Mouse (Mus musculus): ENCODE measurements around the gene Tmem121b.
A peak's percentile ranks its signal among the peaks of the same experiment; 100 is the strongest.

Gene Tmem121b

GRCm38 (mm10) chr6:120493374-120494181 is at the start of gene Tmem121b:
Gene Tmem121b, minus strand, starts transcription at chr6:120493807.
- DNase-seq (ENCODE audit: extremely low read depth, insufficient read length, low spot score) = no peak

- no peak for DNase-seq (ENCODE audit: extremely low read depth, insufficient read length, low spot score)
Observed at GRCm38 (mm10) chr6:120542061-120542460, 48.5 kb upstream of the Tmem121b start.

DNA sequence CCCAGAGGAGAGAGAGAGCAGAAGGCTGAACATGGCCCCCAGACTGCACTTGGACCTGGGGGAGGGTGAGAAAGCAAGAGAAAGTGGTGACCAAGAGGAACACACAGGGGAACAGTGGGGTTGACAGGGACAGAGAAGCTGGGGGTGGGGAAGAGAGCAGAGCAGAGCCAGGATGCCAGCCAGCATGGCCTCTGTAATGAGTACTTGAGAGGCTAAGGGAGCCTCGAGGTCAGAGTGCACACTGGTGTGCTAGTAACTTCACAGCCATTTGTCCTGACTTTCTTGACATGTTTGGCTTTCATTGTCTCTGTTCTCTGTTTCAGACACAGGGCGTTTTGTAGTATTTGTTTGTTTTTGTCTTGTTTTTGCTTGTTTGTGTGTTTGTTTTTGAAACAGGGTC is 47.8 kb upstream of the Tmem121b start:
- no peak for DNase-seq (ENCODE audit: extremely low read depth, insufficient read length, low spot score)

DNA sequence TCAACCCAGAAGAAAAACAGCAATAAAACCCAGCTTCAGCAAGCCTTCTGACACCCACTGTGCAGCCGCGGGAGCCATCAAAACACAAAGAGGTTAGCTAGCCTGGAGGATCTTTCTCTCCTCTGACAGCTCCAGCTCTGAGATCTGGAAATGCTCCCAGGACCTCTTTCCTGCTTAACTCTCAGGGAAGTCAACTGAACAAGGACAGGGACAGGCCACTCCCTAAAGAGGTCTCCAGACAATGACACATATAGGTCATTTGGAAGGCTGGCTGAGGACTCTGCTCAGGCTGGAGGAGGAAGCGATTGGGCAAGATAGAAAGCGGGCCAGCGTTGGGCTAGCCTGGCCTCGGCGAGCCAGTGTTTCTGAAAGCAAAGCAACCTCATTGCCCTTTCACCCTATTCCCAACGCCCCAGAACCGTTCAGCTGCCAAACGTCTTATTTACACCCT is 46.2 kb upstream of the Tmem121b start:
- no peak for DNase-seq (ENCODE audit: extremely low read depth, insufficient read length, low spot score)

DNA sequence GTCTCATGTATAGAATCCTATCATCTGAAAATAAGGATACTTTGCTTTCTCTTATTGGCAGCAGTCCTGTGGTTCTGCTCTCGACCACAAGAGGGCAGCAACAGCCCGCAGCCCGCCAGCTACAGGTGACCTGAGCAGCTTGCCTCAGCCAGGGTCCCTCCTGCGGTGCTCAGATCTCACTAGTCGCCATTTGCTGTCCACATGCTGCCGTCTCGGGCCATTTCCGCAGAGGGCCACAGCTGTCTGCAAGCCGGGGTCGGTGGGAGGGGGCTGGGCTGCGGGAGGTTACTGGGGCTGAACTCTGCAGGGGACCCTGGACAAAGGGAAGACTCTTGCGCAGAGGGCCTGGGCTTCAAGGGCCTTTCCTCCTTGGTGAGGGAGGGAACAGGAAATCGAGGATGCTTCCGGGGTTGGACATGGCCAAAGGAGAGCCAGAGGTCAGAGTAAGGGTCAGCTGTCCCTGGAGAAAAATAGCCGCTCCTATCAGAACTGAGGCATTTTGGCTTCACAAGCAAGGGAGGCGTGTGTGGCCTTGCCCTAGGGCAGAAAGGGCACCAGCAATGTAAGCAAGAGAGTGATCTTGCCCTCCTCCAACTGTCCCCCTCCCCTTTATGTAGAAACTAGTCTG is 45.6 kb upstream of the Tmem121b start:
- peak; percentile 63 for DNase-seq (ENCODE audit: extremely low read depth, insufficient read length, low spot score)

DNA sequence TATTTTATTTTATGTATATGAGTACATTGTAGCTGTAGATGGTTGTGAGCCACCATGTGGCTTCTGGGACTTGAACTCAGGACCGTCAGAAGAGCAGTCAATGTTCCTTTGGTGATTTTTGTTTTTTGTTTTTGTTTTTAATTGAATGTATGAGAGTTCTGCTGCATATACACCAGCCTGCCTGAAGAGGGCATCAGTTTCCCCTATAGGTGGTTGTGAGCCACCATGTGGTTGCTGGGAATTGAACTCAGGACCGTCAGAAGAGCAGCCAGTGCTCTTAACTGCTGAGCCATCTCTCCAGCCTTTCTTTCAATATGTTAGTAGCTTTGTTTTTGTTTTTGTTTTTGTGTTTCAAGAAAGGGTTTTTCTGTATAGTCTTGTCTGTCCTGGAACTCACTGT is 42.7 kb upstream of the Tmem121b start:
- no peak for DNase-seq (ENCODE audit: extremely low read depth, insufficient read length, low spot score)

DNA sequence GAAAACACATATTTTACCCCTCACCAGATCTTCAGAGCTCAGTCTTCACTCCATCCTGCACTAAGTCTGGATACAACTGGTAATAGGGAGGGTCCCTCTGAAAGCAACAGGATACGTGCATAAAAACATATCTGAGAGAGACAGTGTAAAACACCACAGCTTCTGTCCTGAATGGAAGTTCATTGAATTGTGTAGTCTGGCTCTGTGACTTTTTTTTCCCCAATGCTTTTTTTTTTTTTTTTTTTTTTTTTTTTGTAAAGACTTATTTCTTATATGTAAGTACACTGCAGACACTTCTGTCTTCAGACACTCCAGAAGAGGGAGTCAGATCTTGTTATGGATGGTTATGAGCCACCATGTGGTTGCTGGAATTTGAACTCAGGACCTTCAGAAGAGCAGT is 39.0 kb upstream of the Tmem121b start:
- DNase-seq (ENCODE audit: extremely low read depth, insufficient read length, low spot score) = no peak

DNA sequence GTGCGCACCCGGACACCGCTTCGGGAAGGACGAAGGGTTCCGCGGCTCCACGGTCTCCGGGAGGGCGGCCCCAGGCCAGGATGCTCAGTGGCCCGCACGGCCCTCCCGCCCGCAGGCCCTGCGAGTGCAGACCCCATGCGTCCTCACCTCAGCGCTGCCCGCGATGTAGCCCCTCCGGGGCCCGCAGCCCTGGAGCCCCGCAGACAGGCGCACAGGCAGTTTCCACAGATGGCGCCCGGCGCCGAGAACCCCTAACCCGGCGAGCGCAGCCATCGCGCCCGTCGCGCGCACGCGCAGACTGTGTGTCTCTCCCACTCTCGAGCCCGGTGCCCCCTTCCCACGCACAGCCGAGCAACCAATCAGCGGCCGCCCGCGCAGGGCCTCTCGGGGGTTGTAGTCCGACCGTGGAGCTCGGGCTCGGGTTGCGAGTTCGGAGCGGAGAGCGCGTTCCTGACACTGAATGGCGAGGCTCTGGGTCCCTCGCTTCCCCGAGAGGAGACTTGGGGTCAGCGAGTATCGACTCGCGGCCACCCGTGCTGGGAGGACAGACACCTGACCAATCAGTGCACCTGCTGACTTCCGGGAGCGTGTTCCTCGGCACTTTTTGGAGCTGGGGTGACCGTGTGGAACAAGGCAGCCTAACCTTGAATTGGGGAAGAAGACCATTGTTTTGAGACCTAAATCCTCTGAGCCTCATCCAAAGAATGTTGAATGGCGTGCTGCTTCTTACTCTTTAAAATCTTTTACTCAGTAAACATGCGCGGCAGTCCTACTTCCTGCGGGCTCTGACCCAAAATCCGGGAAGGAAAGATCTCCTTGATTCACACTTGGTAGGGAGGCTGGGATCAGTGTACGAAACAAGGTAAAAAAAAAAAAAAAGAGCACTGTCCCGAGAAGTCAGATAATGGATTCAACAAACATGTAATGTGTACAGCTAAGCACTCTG is 37.7 kb upstream of the Tmem121b start, which contains the start of gene Hdhd5:
Gene Hdhd5, minus strand, starts transcription at position 300 of the 946 bp plus-strand sequence.
- peak; percentile 89 for DNase-seq (ENCODE audit: extremely low read depth, insufficient read length, low spot score)

DNA sequence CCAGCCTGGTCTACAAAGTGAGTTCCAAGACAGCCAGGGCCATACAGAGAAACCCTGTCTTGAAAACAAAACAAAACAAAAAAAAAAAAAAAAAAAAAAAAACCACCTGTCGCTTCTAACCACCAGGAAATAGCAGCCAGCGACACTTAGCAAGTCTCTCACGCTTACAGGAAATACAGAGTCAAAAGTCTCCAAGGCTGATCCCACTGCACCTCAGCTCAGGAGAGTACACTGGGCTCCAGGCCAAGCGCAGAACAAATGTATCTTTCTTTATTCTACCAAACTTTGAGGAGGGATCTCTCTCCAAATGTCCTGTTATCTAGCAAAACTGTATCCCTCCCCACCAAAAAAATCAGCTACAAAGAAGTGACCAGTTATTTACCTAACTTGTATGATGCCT is 35.5 kb upstream of the Tmem121b start:
- no peak for DNase-seq (ENCODE audit: extremely low read depth, insufficient read length, low spot score)

DNA sequence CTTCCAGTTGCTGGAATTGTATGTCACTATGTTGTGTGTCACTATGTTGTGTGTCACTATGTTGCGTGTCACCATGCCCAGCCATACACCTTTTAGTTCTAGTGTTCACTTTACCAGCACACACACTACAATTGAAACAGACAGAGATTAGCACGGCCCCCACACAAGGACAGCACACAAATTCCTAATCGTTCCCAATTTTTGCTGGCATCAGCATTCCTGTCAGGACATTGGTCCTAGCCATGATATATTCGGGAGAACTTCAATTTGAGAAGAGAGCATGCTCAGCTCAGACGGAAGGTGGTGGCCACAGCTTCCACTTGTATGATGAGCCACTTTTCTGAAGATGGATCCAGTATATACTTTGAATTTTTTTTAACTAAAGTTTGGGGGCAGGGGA is 31.2 kb upstream of the Tmem121b start:
- no peak for DNase-seq (ENCODE audit: extremely low read depth, insufficient read length, low spot score)

DNA sequence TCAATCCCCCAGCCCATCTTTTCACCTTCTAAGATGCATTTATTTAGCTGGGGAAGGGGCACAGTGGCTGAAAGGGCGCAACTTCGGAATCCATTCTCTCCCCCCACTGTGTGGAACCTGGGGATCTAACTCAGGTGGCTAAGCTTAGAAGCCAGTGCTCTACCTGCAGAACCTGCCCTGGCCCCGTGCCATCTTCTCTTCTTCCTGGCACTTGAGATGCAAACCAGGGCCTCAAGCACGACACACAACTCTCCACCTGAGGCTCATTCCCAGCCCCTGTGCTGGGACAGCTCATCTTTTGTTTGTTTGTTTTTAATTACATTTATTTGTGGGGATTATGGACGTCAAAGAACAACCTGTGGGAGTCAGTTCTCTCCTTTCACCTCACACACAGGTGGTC is 26.0 kb upstream of the Tmem121b start:
- DNase-seq (ENCODE audit: extremely low read depth, insufficient read length, low spot score) = no peak

GRCm38 (mm10) chr6:120517311-120517710 is 23.7 kb upstream of the Tmem121b start:
- no peak for DNase-seq (ENCODE audit: extremely low read depth, insufficient read length, low spot score)

GRCm38 (mm10) chr6:120516879-120517278 is 23.3 kb upstream of the Tmem121b start:
- no peak for DNase-seq (ENCODE audit: extremely low read depth, insufficient read length, low spot score)

GRCm38 (mm10) chr6:120516422-120516821 is 22.8 kb upstream of the Tmem121b start:
- DNase-seq (ENCODE audit: extremely low read depth, insufficient read length, low spot score) = no peak

- DNase-seq (ENCODE audit: extremely low read depth, insufficient read length, low spot score) = no peak
Observed at GRCm38 (mm10) chr6:120511212-120511611, 17.6 kb upstream of the Tmem121b start.

- no peak for DNase-seq (ENCODE audit: extremely low read depth, insufficient read length, low spot score)
Observed at GRCm38 (mm10) chr6:120510425-120510824, 16.8 kb upstream of the Tmem121b start.

DNA sequence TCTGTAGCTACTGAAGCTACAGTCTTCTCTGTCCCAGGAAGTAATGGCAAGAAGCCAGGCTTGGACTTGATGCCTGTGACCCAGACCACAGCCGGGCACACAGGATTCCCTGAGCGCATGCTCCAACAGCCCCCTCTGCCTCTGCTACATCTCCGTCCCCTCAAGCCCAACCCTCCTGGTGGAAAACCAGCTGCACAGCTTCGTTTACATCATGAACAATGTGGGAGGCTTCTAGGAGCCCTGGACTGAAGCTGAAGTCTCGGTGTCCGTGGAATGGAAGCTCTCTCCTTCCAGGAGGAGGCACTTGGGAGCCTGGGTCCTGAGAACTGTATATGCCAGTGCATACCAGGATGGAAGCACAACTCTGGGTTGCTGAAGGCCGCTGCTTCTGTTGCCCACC is 16.4 kb upstream of the Tmem121b start:
- DNase-seq (ENCODE audit: extremely low read depth, insufficient read length, low spot score) = no peak

DNA sequence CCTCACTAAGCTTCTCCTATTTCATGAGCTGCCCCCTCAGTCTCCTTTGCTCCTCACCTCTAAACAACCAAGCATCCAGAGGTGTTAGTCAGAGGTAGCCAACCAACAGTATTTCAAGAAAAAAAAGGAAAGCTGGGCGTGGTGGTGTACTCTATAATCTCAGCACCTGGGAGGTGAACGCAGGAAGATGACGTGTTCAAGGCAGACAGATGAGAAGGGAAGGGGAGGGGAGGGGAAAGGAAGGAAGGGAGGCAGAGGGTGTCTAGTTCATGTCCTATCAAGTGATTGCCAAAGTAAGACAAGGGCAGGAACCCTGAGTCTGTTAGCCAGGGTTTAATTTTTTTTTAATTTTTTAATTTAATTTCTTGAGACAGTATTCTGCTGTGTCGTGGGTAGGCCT is 15.0 kb upstream of the Tmem121b start:
- no peak for DNase-seq (ENCODE audit: extremely low read depth, insufficient read length, low spot score)

- DNase-seq (ENCODE audit: extremely low read depth, insufficient read length, low spot score) = no peak
Observed at GRCm38 (mm10) chr6:120505531-120505930, 11.9 kb upstream of the Tmem121b start.

DNA sequence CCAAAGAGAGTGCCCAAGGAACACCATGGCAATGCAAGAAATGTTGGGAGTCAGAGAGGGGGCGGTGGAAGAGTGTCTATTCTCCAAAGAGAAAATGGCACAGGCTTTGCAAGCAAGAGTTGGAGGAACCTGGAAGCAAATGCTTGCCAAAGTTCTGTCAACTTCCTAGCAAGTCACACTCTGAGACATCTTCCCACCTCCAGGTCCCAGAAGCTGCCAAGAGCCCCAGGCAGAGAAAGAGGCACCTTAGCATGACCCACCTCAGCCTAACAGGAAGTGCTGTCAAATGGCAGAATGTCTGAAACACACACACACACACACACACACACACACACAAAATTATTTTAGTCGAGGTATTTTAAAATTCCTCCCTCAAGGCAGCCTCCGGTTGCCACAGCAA is 10.4 kb upstream of the Tmem121b start:
- DNase-seq (ENCODE audit: extremely low read depth, insufficient read length, low spot score) = no peak

DNA sequence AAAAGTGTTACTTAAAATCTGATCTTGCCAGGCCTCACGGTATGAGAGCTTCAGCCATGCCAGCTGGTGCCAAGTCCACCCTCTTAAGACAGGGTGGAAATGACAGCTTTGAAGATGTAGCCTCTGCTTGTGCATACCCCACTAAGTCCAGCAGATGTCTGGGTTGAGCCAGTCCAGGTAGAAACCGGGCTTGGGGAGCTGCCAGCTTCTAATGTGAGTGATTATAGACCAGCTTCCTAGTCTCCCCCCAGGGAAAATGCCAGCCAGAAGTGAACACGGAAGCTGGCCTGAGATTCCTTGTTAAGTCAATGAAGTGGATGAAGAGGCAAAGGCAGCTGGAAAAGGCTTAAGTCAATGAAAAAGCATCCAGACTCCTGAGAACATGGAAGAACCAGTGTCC is 2.9 kb upstream of the Tmem121b start:
- no peak for DNase-seq (ENCODE audit: extremely low read depth, insufficient read length, low spot score)

Measured in 3134 (cell line).